Mouse (Mus musculus) spleen, postnatal 4 days (tissue): Measurements from ENCODE around the gene Gm15557.
"Not testable (repeated sequence)": the region's sequence is repeated elsewhere in the genome, so short reads cannot be mapped to it uniquely, and the experiment has no call there.

ENCODE experiments used
- DNase-seq, 2 experiments: peaks; one replicate each; pipeline ENCODE4 v3.0.0; 2022; ENCODE audit warnings: low spot score in 2 of 2

Gene Gm15557

DNA sequence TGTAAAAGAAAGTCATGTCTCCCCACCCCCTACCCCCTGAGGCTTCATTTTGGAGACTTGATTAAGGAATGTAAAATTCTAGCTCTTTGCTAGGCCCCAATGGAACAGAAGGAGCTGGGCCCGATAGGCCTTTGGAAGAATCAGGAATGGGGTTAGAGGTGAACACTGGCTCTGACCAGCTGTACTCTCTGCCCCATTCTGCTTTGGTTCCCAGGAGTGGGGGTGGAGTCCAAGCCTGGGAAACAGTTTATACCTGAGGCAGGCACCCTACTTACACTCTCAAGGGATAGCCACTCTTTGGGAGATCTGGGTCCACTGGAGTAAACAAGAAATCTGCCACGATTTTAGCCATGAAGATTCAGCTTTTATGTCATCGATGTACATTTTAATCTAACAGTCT lies at the start of gene Gm15557:
Gm15557 (plus strand) TSS at position 48 of the 400 bp plus-strand sequence.
- no peak for DNase-seq

GRCm38 (mm10) chr2:155894307-155895045 lies 46.1 kb upstream of the Gm15557 start:
- DNase-seq, result no peak

DNA sequence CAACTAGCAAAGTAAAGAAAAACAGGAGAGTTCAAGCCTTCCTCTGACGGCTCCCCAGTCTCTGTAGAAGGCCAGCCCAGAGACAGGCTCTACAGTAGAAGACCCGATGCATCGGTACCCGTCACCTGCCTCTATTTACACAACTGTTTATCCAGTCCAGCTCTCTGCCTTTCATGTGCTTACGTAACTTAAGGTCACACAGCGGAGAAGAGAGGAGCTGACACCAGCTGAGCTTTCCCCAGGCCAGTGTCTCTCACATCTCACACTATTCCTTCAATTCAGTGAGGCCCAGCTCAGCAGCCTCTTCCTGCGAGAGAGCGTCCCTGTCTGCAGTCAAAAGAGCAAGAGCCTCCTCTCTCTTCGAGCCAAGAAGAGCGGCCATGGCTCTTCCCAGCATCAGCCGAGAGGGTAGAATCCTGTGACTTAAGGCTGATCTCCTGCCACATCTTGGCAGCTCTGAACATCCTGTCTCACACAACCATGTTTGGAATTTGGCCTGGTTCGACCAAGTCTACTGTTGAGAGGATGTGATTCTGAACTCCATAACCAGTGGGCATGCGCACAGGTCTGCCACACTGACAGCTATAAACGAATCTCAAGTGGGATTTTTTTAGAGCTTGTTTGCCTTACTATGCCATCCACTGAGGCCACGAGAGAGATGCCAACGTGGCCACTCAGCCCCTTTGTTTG lies 45.3 kb upstream of the Gm15557 start:
- DNase-seq, result no peak

- no peak for DNase-seq
Measured at GRCm38 (mm10) chr2:155902989-155903631, 37.4 kb upstream of the Gm15557 start.

DNA sequence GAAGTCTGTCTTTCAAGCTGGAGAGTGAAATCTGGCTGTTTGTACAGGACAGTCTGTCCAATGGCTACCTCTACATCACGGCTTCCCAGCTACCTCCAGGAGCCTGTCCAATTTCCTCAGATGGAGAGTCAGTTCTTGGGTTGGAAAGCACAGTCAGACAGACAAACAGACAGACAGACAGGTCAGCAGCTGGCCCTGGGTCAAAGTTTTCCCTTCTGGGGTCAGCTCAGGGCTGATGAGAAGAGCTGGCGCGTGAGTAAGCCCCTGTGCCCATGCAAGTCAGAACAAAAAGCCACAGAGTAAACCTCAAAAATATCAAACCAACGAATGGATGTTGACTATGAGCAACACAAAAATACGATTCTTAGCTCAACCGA lies 36.9 kb upstream of the Gm15557 start:
- DNase-seq, result no peak

DNA sequence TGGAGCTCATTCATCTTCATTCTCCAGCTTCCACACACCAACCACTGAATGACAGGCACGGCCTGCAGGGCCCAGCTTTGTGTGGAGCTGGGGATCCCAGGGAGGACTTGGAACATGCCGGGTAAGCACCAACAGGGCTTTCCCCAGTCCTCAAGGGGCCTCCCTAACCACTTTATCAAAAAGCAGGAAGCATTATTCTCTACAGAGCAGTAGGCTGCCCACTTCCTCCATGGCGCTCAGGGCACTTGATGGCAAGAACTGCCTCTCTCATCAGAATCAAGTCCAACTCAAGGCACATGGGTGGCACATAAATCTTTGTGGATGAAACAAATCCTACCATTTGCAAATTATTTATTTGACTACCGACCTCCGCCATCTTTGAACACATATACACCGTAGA lies 25.8 kb upstream of the Gm15557 start:
- DNase-seq, result no peak

- no peak for DNase-seq
Measured at GRCm38 (mm10) chr2:155923143-155923542, 17.4 kb upstream of the Gm15557 start.

DNA sequence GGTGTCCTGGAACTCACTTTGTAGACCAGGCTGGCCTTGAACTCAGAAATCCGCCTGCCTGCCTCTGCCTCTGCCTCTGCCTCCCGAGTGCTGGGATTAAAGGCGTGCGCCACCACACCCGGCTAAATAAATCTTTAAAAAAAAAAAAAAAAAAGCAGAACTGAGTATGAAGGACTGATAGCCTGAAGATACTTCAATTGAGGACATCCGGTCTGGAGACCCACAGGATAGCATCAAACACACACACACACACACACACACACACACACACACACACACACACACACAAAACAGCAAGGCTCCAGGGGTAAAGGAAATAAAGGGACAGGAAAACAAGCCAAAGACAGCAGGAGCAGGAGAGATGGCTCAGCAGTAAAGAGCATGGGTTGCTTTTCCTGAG lies 15.3 kb upstream of the Gm15557 start:
- DNase-seq, result not testable (repeated sequence)

DNA sequence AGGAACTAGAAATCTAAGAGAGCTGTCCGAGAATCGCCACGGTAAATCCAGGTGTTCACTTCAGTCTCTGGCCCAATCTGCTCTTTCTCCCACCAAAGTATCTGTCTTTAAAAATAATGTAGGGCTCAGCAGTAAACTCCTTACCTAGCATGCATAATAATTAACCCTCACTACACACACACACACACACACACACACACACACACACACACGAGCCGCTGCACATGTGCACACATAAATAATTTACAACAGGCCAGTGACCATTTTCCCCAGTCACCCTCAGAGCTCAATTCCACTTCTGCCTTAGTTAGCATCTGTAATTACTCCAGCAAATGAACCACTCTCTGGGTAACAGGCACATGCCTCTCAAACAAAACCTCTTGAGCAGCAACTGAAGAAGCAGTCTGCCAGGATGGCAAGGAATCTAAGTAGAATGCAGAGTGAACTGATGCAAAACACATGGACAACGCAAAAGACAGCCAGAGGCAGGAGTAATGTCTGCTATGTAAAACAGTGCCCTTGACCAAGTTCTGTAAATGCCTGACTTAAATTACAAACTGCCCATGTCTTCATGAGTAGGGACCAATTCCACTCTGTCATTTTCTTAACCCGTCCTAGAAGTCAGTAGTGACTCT lies 11.7 kb upstream of the Gm15557 start:
- DNase-seq, result no peak

- peak; percentile 85 to 90 for DNase-seq
Measured at GRCm38 (mm10) chr2:155929531-155930442, 10.7 kb upstream of the Gm15557 start, which contains the start of gene Uqcc1. TSS of gene Uqcc1 (minus strand) at chr2:155930310.

- DNase-seq, result no peak
Measured at GRCm38 (mm10) chr2:155939897-155940529, 515 bp upstream of the Gm15557 start.

GRCm38 (mm10) chr2:155941697-155942442 lies 1.3 kb downstream of the Gm15557 start:
- no peak for DNase-seq

GRCm38 (mm10) chr2:155943463-155943862 lies 2.9 kb downstream of the Gm15557 start:
- DNase-seq, result no peak

DNA sequence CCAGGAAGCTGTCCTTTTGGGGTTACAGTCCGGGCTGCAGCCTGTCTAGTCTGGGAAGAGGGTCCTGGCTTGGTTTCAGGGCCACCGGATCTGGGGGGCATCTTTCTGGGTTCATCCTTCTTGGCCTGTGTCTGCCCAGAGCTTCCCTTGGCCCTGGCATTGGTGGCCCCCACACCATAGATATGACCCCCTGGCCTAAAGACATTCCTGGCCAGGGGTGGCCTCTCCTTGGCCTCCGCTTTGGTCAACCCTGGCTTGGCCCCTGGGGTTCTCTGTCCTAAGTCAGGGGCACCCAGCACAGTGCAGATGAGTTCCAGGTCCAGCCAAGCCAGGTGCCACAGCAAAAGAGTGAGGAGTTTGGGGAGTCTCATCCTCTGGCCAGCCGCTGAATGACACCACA lies 4.2 kb downstream of the Gm15557 start:
- DNase-seq, result no peak

GRCm38 (mm10) chr2:155945124-155945523 lies 4.6 kb downstream of the Gm15557 start, which contains the start of gene Gdf5:
TSS of gene Gdf5 (minus strand) at chr2:155945367.
- no peak for DNase-seq

DNA sequence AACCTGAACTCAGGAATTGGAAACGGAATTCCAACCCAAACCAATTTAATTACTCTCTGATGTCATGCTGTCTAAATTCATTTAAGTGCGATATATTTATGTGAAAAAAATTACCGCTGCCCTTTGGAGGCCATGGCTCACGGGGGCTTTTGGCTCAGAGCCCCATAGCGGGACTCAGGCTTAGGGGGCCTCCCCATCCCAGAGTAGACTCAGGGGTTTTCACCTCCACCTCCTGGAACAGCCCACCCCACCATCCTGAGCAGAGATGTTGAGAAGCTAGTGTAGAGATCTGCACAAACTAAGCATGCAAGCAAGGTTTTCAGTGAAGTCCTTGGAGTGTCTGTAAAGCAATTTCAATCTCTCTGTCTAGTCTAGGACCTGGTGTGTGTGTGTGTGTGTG lies 5.1 kb downstream of the Gm15557 start:
- no peak for DNase-seq

DNA sequence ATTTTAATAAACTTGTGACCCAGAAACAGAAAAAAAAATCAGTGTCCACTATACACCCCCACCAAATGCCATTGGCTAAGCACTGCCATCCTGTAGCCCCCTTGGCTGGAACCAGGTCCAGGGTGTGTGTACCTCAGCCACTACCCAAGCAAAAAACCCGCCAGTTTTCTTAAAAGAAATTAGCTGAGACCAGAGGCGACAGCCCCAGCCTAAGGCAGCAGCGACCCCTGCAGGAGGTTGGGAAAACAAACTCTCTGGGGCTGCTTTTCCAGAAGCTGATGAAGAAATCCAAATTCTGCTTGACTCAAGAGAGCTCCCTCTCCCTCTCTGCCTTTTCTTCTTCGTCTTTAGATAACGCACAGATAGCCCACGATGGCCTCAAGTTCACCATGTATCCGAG lies 5.5 kb downstream of the Gm15557 start:
- peak; percentile 79 to 92 for DNase-seq

GRCm38 (mm10) chr2:155946499-155946898 lies 6.0 kb downstream of the Gm15557 start:
- no peak for DNase-seq

DNA sequence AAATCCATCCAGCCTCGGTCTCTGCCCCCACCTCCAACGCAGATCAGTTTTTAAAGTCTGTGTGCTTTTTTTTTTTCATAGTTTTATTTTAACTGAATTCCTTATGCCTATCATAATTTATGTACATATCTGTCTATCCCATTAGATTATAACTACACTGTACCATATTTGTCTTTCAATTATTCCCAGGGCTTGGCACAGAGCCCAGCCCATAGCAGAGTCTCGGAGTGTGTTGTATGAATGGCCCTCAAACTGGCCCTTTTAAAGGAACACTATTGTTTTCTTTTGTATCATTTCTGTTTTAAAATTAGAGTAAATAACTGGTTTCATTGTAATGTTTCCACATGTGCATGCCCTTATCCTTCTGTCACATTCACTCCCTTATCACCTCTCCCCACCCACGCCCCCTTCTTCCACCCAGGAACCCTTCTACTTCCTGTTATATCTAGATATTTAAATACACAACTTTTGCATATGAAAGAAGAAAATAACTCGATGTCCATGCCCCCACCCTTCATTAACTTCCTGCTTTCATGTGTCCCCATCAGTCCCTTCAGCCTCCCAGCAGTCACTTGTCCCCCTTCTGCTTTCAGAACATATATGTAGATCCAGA lies 7.0 kb downstream of the Gm15557 start:
- DNase-seq, result peak in 1 of 2 experiments; percentile 40
